Mouse (Mus musculus) urinary bladder, postnatal 36 days (tissue): Measurements from ENCODE around the gene Sft2d1.
A peak's percentile ranks its signal among the peaks of the same experiment; 100 is the strongest.

Experiments
- DNase-seq, 2 experiments: peaks; one replicate each; pipeline ENCODE4 v3.0.0; 2022; ENCODE audit warnings: low spot score in 2 of 2, mixed read lengths in 1 of 2

The Sft2d1 gene

GRCm38 (mm10) chr17:8361281-8362103, 50.6 kb downstream of the Sft2d1 start:
- no peak for DNase-seq

GRCm38 (mm10) chr17:8367514-8368480, 56.9 kb downstream of the Sft2d1 start:
- DNase-seq, result no peak

- DNase-seq, result no peak
Observed at GRCm38 (mm10) chr17:8368570-8368969, 57.7 kb downstream of the Sft2d1 start.

GRCm38 (mm10) chr17:8369171-8369570, 58.3 kb downstream of the Sft2d1 start:
- DNase-seq, result no peak

GRCm38 (mm10) chr17:8370634-8371229, 59.8 kb downstream of the Sft2d1 start:
- no peak for DNase-seq

GRCm38 (mm10) chr17:8371834-8372233, 60.9 kb downstream of the Sft2d1 start:
- DNase-seq, result peak in 1 of 2 experiments; percentile 17

- peak; percentile 52 to 72 for DNase-seq
Observed at GRCm38 (mm10) chr17:8372286-8373046, 61.6 kb downstream of the Sft2d1 start.
